25 mouse cellular contexts compared by ENCODE assay signal in the genomic region with DNA sequence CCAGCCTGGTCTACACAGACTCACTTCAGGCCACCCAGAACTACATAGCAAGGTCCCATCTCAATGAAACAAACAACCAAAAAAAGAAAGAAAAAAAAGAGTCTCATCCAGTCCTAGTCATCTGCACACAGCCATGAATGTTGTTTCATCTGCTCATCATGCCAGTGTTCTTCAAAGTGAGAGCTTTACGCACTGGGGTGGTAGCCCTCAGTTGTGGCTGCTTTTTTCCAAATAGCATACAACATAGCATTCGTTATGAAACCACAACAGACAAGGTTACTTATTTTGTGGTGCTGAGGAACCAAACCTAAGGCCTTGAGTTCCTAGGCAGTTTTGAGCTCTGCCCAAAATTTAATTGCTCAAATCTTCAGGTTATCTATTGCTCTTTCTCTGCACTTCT. TPM values are rescaled to one million over a fixed set of nuclear protein-coding genes. Genes with fewer than 3 reads are reported as not detected.
A peak's percentile ranks its signal among the peaks of the same experiment; 100 is the strongest.
DNase-seq lines count a peak whose midpoint lies in the region; ATAC-seq and TF ChIP-seq lines count a peak whose summit lies in the region.
"Had no signal": no experiment of that assay in that cellular context is flagged by ENCODE, and none has a peak within 500 bp of the region (broad histone marks: within the 10 kb centered on the region; RNA-seq: fewer than 3 reads in every experiment).

No protein-coding gene starts in this region.

- H3K4me1 ChIP-seq in heart, embryonic 16.5 days (ENCODE audit: control insufficient read depth, insufficient read depth, low read length), result peaks cover 13% of the 10 kb centered on the region
- peaks cover 11% of the 10 kb centered on the region for H3K4me1 ChIP-seq in heart, adult 2 months (ENCODE audit: control insufficient read depth, insufficient read depth, low read length)
- H3K4me1 ChIP-seq: embryonic facial prominence, embryonic 13.5 days had no signal

- H3K27me3 ChIP-seq in heart, embryonic 16.5 days (ENCODE audit: control insufficient read depth, insufficient read depth, low read length), result no peaks in the 10 kb centered on the region
- H3K27me3 ChIP-seq in heart, adult 2 months (ENCODE audit: control insufficient read depth, insufficient read depth, low read length), result no peaks in the 10 kb centered on the region
- H3K27me3 ChIP-seq: embryonic facial prominence, embryonic 13.5 days; forebrain, embryonic 12.5 days; kidney, embryonic 15.5 days; limb, embryonic 13.5 days; lung, embryonic 15.5 days; midbrain, embryonic 12.5 days; neural tube, embryonic 12.5 days had no signal

- H3K9ac ChIP-seq in heart, embryonic 16.5 days (ENCODE audit: low read length), result no peak overlapping the region
- no peak overlapping the region for H3K9ac ChIP-seq in heart, adult 2 months (ENCODE audit: low read depth, low read length)
- H3K9ac ChIP-seq: embryonic facial prominence, embryonic 13.5 days; forebrain, embryonic 12.5 days; kidney, embryonic 15.5 days; limb, embryonic 13.5 days; lung, embryonic 15.5 days; midbrain, embryonic 12.5 days; neural tube, embryonic 12.5 days had no signal

- no peak for TF ChIP-seq POLR2A in heart, adult 2 months (IDR thresholded peaks at IDR 0.05; ENCODE audit: insufficient read depth, low read depth, low read length)

- H3K4me3 ChIP-seq in heart, embryonic 16.5 days (ENCODE audit: low read length), result no peak overlapping the region
- no peak overlapping the region for H3K4me3 ChIP-seq in heart, adult 2 months
- no peak overlapping the region for H3K4me3 ChIP-seq in macrophage (ENCODE audit: inconsistent target)
- H3K4me3 ChIP-seq: embryonic facial prominence, embryonic 13.5 days; forebrain, embryonic 12.5 days; gastrocnemius, adult 2 months; heart, embryonic 10.5 days; kidney, embryonic 15.5 days; limb, embryonic 13.5 days; lung, embryonic 15.5 days; midbrain, embryonic 12.5 days; neural tube, embryonic 12.5 days had no signal

- H3K79me2 ChIP-seq in heart, adult 2 months (replicated peaks; ENCODE audit: control insufficient read depth, insufficient read depth, low read length), result peaks cover 16% of the 10 kb centered on the region
- H3K79me2 ChIP-seq in macrophage (ENCODE audit: inconsistent target), result peaks cover 100% of the 10 kb centered on the region

- H3K27ac ChIP-seq in heart, embryonic 16.5 days (ENCODE audit: low read length), result no peak overlapping the region
- no peak overlapping the region for H3K27ac ChIP-seq in heart, adult 2 months
- H3K27ac ChIP-seq in macrophage, result peak overlapping the region; percentile 14; the same call in 1 of the 2 replicates
- H3K27ac ChIP-seq: embryonic facial prominence, embryonic 13.5 days; forebrain, embryonic 12.5 days; heart, embryonic 10.5 days; kidney, embryonic 15.5 days; limb, embryonic 13.5 days; lung, embryonic 15.5 days; midbrain, embryonic 12.5 days; neural tube, embryonic 12.5 days had no signal

- no peak for TF ChIP-seq EP300 in heart, adult 2 months (IDR thresholded peaks at IDR 0.05; ENCODE audit: insufficient read depth, low read depth, low read length)

- DNase-seq in heart, adult 2 months, result no peak
- DNase-seq in CD4-positive helper T cell, adult 2 months (ENCODE audit: low read depth, low spot score), result peak; percentile 84
- DNase-seq in cerebellum, adult 11-12 months, result no peak
- no peak for DNase-seq in adrenal gland, postnatal 25 days
- no peak for DNase-seq in spleen, adult 12 weeks (ENCODE audit: low spot score)
- DNase-seq: cerebellum, adult 18-20 months; cerebellum, postnatal 14 days; embryo, embryonic 11 days; gastrocnemius, adult 2 months; kidney, postnatal 36 days; lung, postnatal 4 days; right cerebral cortex, postnatal 14 days; thymus, postnatal 25 days had no signal

- no peaks in the 10 kb centered on the region for H3K36me3 ChIP-seq in heart, embryonic 16.5 days (ENCODE audit: control insufficient read depth, insufficient read depth)
- H3K36me3 ChIP-seq in heart, adult 2 months (ENCODE audit: control insufficient read depth, insufficient read depth, low read length), result peaks cover 3% of the 10 kb centered on the region
- H3K36me3 ChIP-seq in macrophage (ENCODE audit: inconsistent target), result peaks cover 15% of the 10 kb centered on the region
- H3K36me3 ChIP-seq: embryonic facial prominence, embryonic 13.5 days; forebrain, embryonic 12.5 days; kidney, embryonic 15.5 days; limb, embryonic 13.5 days; lung, embryonic 15.5 days; midbrain, embryonic 12.5 days; neural tube, embryonic 12.5 days had no signal

- 71% methylated on average over 2 of the region's 2 CpGs for WGBS in heart, embryonic 16.5 days
- 85% methylated on average over 2 of the region's 2 CpGs for WGBS in heart, adult 2 months
- WGBS in macrophage (ENCODE audit: missing documents), result no CpG with 5 or more reads among the region's 2 CpGs

- peak; percentile 49; the same call in 1 of the 2 replicates for ATAC-seq in heart, embryonic 16.5 days (replicated peaks; ENCODE audit: extremely low read depth, insufficient read depth, low FRiP score)
- ATAC-seq in common myeloid progenitor, adult 5-6 weeks (replicated peaks; ENCODE audit: low read depth, poor library complexity, severe bottlenecking), result peak; percentile 14; the same call in 1 of the 2 replicates
- ATAC-seq: hindbrain, embryonic 16.5 days had no signal

- intact Hi-C loops in heart, adult 2 months (cut with DNase I), result no loop called here

- no peaks in the 10 kb centered on the region for H3K9me3 ChIP-seq in heart, embryonic 16.5 days (replicated peaks; ENCODE audit: control insufficient read depth, low read length)
- H3K9me3 ChIP-seq: embryonic facial prominence, embryonic 13.5 days; forebrain, embryonic 12.5 days; heart, embryonic 10.5 days; kidney, embryonic 15.5 days; limb, embryonic 13.5 days; lung, embryonic 15.5 days; midbrain, embryonic 12.5 days; neural tube, embryonic 12.5 days had no signal

- no peak for TF ChIP-seq CTCF in heart, adult 2 months (IDR thresholded peaks at IDR 0.05)

- H3K4me2 ChIP-seq in heart, embryonic 16.5 days (ENCODE audit: low read depth, low read length), result no peak overlapping the region
- H3K4me2 ChIP-seq: embryonic facial prominence, embryonic 13.5 days; forebrain, embryonic 12.5 days; kidney, embryonic 15.5 days; limb, embryonic 13.5 days; lung, embryonic 15.5 days; midbrain, embryonic 12.5 days; neural tube, embryonic 12.5 days had no signal

RNA-seq across cellular contexts. Expression of a gene that starts 14.7 kb away (rescaled TPM):
- 38.5 and 39.8 TPM in 2 replicates for polyA plus RNA-seq in heart, embryonic 16.5 days (2015; fragmentation: Nextera tagmentation; extraction: Ambion mirVana)
- total RNA-seq in heart, adult 2 months (2021), result 10 to 100 TPM; 21.7 to 22.0 TPM
- 18.5 and 22.2 TPM in 2 replicates for polyA plus RNA-seq in heart, adult 2 months (2012; rRNA removed)
- total RNA-seq in common myeloid progenitor, adult 5-6 weeks (2017), result 36.4 and 45.7 TPM in 2 replicates
- total RNA-seq in macrophage (2018; cell fraction: chromatin; rRNA removed), result 10 to 100 TPM in 15 of 26 experiments, 1 to 10 TPM in 11; 1.7 to 25.4 (median 11.6) TPM
- total RNA-seq in macrophage (2018; cell fraction: cytosol; rRNA removed), result 10 to 100 TPM; 12.1 to 23.5 (median 18.4) TPM
- total RNA-seq in macrophage (2018; cell fraction: nucleus; rRNA removed), result 10 to 100 TPM in 11 of 26 experiments, 1 to 10 TPM in 15; 3.9 to 18.4 (median 8.7) TPM
- 14.4 to 20.0 TPM (median 19.7 TPM) in 3 replicates for polyA plus RNA-seq in macrophage (2018)
- 20.9 and 34.2 TPM in 2 replicates for total RNA-seq in adrenal gland, postnatal 25 days (2021)

RNA-seq across cellular contexts. Expression of a gene that starts 14.9 kb away (rescaled TPM):
- polyA plus RNA-seq in heart, embryonic 16.5 days (2015; fragmentation: Nextera tagmentation; extraction: Ambion mirVana), result 14.3 and 15.1 TPM in 2 replicates
- total RNA-seq in heart, adult 2 months (2021), result 10 to 100 TPM; 14.6 to 17.0 TPM
- polyA plus RNA-seq in heart, adult 2 months (2012; rRNA removed), result 10.0 and 13.8 TPM in 2 replicates
- total RNA-seq in common myeloid progenitor, adult 5-6 weeks (2017), result 22.2 and 43.3 TPM in 2 replicates
- 100 to 1,000 TPM; 131 to 699 (median 546) TPM for total RNA-seq in macrophage (2018; cell fraction: chromatin; rRNA removed)
- total RNA-seq in macrophage (2018; cell fraction: cytosol; rRNA removed), result 100 to 1,000 TPM in 22 of 26 experiments, 10 to 100 TPM in 4; 69.2 to 167 (median 116) TPM
- 100 to 1,000 TPM; 124 to 620 (median 384) TPM for total RNA-seq in macrophage (2018; cell fraction: nucleus; rRNA removed)
- polyA plus RNA-seq in macrophage (2018), result 59.4 to 114 TPM (median 112 TPM) in 3 replicates
- 70.8 and 76.6 TPM in 2 replicates for total RNA-seq in adrenal gland, postnatal 25 days (2021)
